Mouse (Mus musculus): ENCODE results near the gene Ep300. TPM values are rescaled to one million over a fixed set of nuclear protein-coding genes. Genes with fewer than 3 reads are reported as not detected.
A peak's percentile ranks its signal among the peaks of the same experiment; 100 is the strongest.
"Not testable (repeated sequence)": the region's sequence is repeated elsewhere in the genome, so short reads cannot be mapped to it uniquely, and the experiment has no call there.

Ep300 gene
- total and polyA plus RNA-seq, 2 experiments from 2014 or later: 14.9 to 55.5 TPM

- Histone ChIP-seq H3K27me3 (ENCODE audit: insufficient read depth, low read length) (no peaks in the 10 kb centered on the region), H3K27ac (ENCODE audit: low read depth, low read length) (no peak overlapping the region), H3K9ac (replicated peaks; ENCODE audit: low read length, poor library complexity, severe bottlenecking) (no peak overlapping the region), H3K4me3 (ENCODE audit: low read depth, low read length) (no peak overlapping the region), H3K9me3 (ENCODE audit: low read length) (no peaks in the 10 kb centered on the region), H3K36me3 (ENCODE audit: insufficient read depth, low read length) (peaks cover 3% of the 10 kb centered on the region; the same call in 1 of the 2 replicates), H3K4me1 (ENCODE audit: insufficient read depth, low read length) (peaks cover 6% of the 10 kb centered on the region; the same call in 1 of the 2 replicates), H3K4me2 (ENCODE audit: low read depth, low read length, poor library complexity, severe bottlenecking) (no peak overlapping the region)
- 62% methylated on average over 2 of the region's 2 CpGs for WGBS
- DNase-seq (ENCODE audit: low spot score): no peak
- ATAC-seq (ENCODE audit: low FRiP score): no peak
- TF ChIP-seq CTCF (IDR thresholded peaks at IDR 0.05): no peak
Measured at GRCm38 (mm10) chr15:81698532-81698931, 113.4 kb downstream of the Ep300 start.

DNA sequence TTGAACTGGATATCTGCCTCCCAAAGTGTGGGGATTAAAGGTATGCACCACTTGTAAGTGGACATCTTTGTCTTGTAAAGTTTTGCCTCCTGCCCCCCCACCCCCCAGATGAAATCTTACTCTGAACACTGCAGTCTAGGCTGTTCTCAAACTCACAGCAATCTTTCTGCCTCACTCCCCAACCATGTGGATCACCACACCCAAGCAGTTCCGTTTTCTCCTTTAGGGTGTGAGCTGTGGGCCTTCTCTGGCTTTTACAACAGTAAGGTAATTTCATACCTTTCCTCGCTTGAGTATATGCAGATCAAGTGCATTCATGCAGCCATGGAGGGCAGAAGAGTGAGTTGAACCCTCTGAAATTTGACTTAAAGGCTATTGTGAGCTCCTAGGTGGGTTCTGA lies 115.0 kb downstream of the Ep300 start:
- no peaks in the 10 kb centered on the region for H3K9me3 ChIP-seq (ENCODE audit: low read length)
- no peak for ATAC-seq (ENCODE audit: low FRiP score)
- no peak overlapping the region for H3K27ac ChIP-seq (ENCODE audit: low read depth, low read length)
- WGBS: 79% methylated on average over 2 of the region's 2 CpGs
- H3K4me2 ChIP-seq (ENCODE audit: low read depth, low read length, poor library complexity, severe bottlenecking): no peak overlapping the region
- no peak for TF ChIP-seq CTCF (IDR thresholded peaks at IDR 0.05)
- H3K9ac ChIP-seq (replicated peaks; ENCODE audit: low read length, poor library complexity, severe bottlenecking): 0 out of 2 replicates have a peak overlapping the region, but pooled peaks have one; percentile 29
- peaks cover 19% of the 10 kb centered on the region for H3K36me3 ChIP-seq (ENCODE audit: insufficient read depth, low read length)
- no peak for DNase-seq (ENCODE audit: low spot score)
- no peaks in the 10 kb centered on the region for H3K27me3 ChIP-seq (ENCODE audit: insufficient read depth, low read length)
- no peaks in the 10 kb centered on the region for H3K4me1 ChIP-seq (ENCODE audit: insufficient read depth, low read length)
- H3K4me3 ChIP-seq (ENCODE audit: low read depth, low read length): no peak overlapping the region

DNA sequence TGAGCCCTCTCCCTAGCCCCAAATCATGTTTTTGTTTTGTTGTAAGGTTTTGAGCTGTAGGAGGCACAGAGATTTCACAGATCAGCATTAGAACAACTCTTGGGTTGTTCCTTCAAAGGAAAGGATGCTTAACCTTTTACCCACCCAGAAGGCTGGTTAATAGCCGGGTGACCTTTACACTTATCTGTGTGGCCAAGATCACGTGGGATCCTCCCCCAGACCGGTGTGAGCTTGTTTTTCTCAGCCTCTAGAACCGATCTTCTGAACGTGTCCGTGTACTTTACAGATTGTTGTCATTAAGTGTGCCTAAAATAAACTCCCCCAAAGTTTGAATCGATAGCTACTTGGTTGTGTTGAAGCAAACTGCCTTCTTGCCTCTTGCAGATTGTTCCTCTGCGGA lies 115.5 kb downstream of the Ep300 start:
- no peak overlapping the region for H3K4me3 ChIP-seq (ENCODE audit: low read depth, low read length)
- H3K4me2 ChIP-seq (ENCODE audit: low read depth, low read length, poor library complexity, severe bottlenecking): no peak overlapping the region
- no peak for DNase-seq (ENCODE audit: low spot score)
- H3K27ac ChIP-seq (ENCODE audit: low read depth, low read length): no peak overlapping the region
- no peak for TF ChIP-seq CTCF (IDR thresholded peaks at IDR 0.05)
- no peaks in the 10 kb centered on the region for H3K4me1 ChIP-seq (ENCODE audit: insufficient read depth, low read length)
- peaks cover 23% of the 10 kb centered on the region for H3K36me3 ChIP-seq (ENCODE audit: insufficient read depth, low read length)
- H3K27me3 ChIP-seq (ENCODE audit: insufficient read depth, low read length): no peaks in the 10 kb centered on the region
- 0 out of 2 replicates have a peak overlapping the region, but pooled peaks have one; percentile 29 for H3K9ac ChIP-seq (replicated peaks; ENCODE audit: low read length, poor library complexity, severe bottlenecking)
- H3K9me3 ChIP-seq (ENCODE audit: low read length): no peaks in the 10 kb centered on the region
- 89% methylated on average over 8 of the region's 8 CpGs for WGBS
- no peak for ATAC-seq (ENCODE audit: low FRiP score)

DNA sequence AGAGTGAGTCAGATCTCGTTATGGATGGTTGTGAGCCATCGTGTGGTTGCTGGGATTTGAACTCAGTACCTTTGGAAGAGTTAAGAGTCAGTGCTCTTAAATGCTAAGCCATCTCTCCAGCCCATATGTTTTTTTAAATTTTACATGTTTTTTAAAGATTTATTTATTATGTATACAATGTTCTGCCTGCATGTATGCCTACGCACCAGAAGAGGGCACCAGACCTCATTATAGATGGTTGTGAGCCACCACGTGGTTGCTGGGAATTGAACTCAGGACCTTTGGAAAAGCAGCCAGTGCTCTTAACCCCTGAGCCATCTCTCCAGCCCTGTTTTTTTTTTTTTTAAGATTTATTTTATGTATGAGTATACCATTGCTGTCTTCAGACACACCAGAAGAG lies 116.2 kb downstream of the Ep300 start:
- H3K4me1 ChIP-seq (ENCODE audit: insufficient read depth, low read length); H3K4me3 ChIP-seq (ENCODE audit: low read depth, low read length); H3K9me3 ChIP-seq (ENCODE audit: low read length); H3K27me3 ChIP-seq (ENCODE audit: insufficient read depth, low read length); H3K9ac ChIP-seq (replicated peaks; ENCODE audit: low read length, poor library complexity, severe bottlenecking); H3K4me2 ChIP-seq (ENCODE audit: low read depth, low read length, poor library complexity, severe bottlenecking); DNase-seq (ENCODE audit: low spot score); H3K27ac ChIP-seq (ENCODE audit: low read depth, low read length); ATAC-seq (ENCODE audit: low FRiP score): not testable (repeated sequence)
- peaks cover 28% of the 10 kb centered on the region for H3K36me3 ChIP-seq (ENCODE audit: insufficient read depth, low read length)
- TF ChIP-seq CTCF (IDR thresholded peaks at IDR 0.05): peak; percentile 48
- WGBS: 78% methylated on average over 4 of the region's 4 CpGs

Small RNA genes within 50 kb of the gene (microRNA-seq; reads per million reads assigned to microRNA genes)
- not detected for gene Gm23880 (ENCODE audit: borderline number of aligned reads)

Other genes with a start within 250 kb of the Ep300 start
- gene Slc25a17, start 224.5 kb upstream of the Ep300 start, total RNA-seq (2014; rRNA removed): 74.4 and 77.4 TPM in 2 replicates
- 121 and 123 TPM in 2 replicates for gene Slc25a17, start 224.5 kb upstream of the Ep300 start, polyA plus RNA-seq (2015; fragmentation: Nextera tagmentation; extraction: Ambion mirVana)
- 111 and 137 TPM in 2 replicates for gene St13, start 185.3 kb upstream of the Ep300 start, total RNA-seq (2014; rRNA removed)
- 231 and 241 TPM in 2 replicates for gene St13, start 185.3 kb upstream of the Ep300 start, polyA plus RNA-seq (2015; fragmentation: Nextera tagmentation; extraction: Ambion mirVana)
- 8.2 and 13.8 TPM in 2 replicates for gene Xpnpep3, start 185.2 kb upstream of the Ep300 start, total RNA-seq (2014; rRNA removed)
- 5.4 and 6.5 TPM in 2 replicates for gene Xpnpep3, start 185.2 kb upstream of the Ep300 start, polyA plus RNA-seq (2015; fragmentation: Nextera tagmentation; extraction: Ambion mirVana)
- not detected in 2 replicates for gene Dnajb7, start 177.1 kb upstream of the Ep300 start, total RNA-seq (2014; rRNA removed)
- gene Dnajb7, start 177.1 kb upstream of the Ep300 start, polyA plus RNA-seq (2015; fragmentation: Nextera tagmentation; extraction: Ambion mirVana): 0.16 and 0.26 TPM in 2 replicates
- 152 and 155 TPM in 2 replicates for gene Rbx1, start 119.1 kb upstream of the Ep300 start, total RNA-seq (2014; rRNA removed)
- 397 and 411 TPM in 2 replicates for gene Rbx1, start 119.1 kb upstream of the Ep300 start, polyA plus RNA-seq (2015; fragmentation: Nextera tagmentation; extraction: Ambion mirVana)
- gene L3mbtl2, start 78.5 kb downstream of the Ep300 start, total RNA-seq (2014; rRNA removed): 26.6 and 28.4 TPM in 2 replicates
- gene L3mbtl2, start 78.5 kb downstream of the Ep300 start, polyA plus RNA-seq (2015; fragmentation: Nextera tagmentation; extraction: Ambion mirVana): 27.0 and 28.9 TPM in 2 replicates
- gene Chadl, start 111.9 kb downstream of the Ep300 start, total RNA-seq (2014; rRNA removed): 44.6 and 61.5 TPM in 2 replicates
- gene Chadl, start 111.9 kb downstream of the Ep300 start, polyA plus RNA-seq (2015; fragmentation: Nextera tagmentation; extraction: Ambion mirVana): 63.9 and 65.6 TPM in 2 replicates
- gene Zc3h7b, start 159.7 kb downstream of the Ep300 start, total RNA-seq (2014; rRNA removed): 147 and 154 TPM in 2 replicates
- gene Zc3h7b, start 159.7 kb downstream of the Ep300 start, polyA plus RNA-seq (2015; fragmentation: Nextera tagmentation; extraction: Ambion mirVana): 43.9 TPM in 2 replicates
- 154 and 183 TPM in 2 replicates for gene Rangap1, start 160.2 kb downstream of the Ep300 start, total RNA-seq (2014; rRNA removed)
- 142 and 146 TPM in 2 replicates for gene Rangap1, start 160.2 kb downstream of the Ep300 start, polyA plus RNA-seq (2015; fragmentation: Nextera tagmentation; extraction: Ambion mirVana)
- 60.1 and 60.6 TPM in 2 replicates for gene Tef, start 217.1 kb downstream of the Ep300 start, total RNA-seq (2014; rRNA removed)
- 23.6 and 25.4 TPM in 2 replicates for gene Tef, start 217.1 kb downstream of the Ep300 start, polyA plus RNA-seq (2015; fragmentation: Nextera tagmentation; extraction: Ambion mirVana)

Measured in midbrain, postnatal 0 days (tissue).